Mouse (Mus musculus) C2C12 (cell line): ENCODE data around the gene Timm50.

Experiments
- CEBPB ChIP-seq: IDR thresholded peaks from one replicate; pipeline ENCODE4 v1.6.1; 2011; ENCODE audit warnings: low read depth, mild to moderate bottlenecking, control low read depth, moderate library complexity
- CTCF ChIP-seq: IDR thresholded peaks from one replicate; pipeline ENCODE4 v1.5.1; 2011; ENCODE audit not compliant: control insufficient read depth, insufficient read depth, insufficient read length
- MAX ChIP-seq: IDR thresholded peaks from one replicate; pipeline ENCODE4 v1.6.1; 2011; ENCODE audit warnings: mild to moderate bottlenecking, control low read depth
- MYOD1 ChIP-seq: IDR thresholded peaks from one replicate; pipeline ENCODE4 v1.6.1; 2011; ENCODE audit warnings: low read depth; ENCODE audit not compliant: control insufficient read depth, insufficient read length
- MYOG ChIP-seq: IDR thresholded peaks from one replicate; pipeline ENCODE4 v1.6.1; 2011; ENCODE audit not compliant: control insufficient read depth, insufficient read length; ENCODE audit errors: extremely low read depth
- USF1 ChIP-seq: IDR thresholded peaks from one replicate; pipeline ENCODE4 v1.6.1; 2011; ENCODE audit warnings: low read depth, mild to moderate bottlenecking, control low read depth, moderate library complexity

DNA sequence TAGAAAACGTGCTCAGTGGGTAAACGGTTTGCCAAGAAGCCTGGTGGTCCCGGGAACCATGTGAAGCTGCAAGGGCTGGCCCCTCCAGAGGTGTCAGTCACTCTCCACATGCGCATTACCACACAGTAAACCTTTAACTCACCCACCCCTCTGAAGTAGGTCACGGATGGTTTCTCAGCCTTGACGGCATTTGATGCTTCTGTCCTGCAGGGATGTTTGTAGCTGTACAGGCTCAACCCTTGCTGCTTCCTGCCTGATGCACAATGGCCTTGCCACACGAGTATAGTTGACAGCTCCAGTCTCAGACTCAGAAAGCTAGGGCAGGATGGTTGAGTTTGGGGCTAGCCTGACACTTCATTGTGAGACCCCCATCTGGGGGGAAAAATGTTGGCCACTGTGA lies 31.2 kb downstream of the Timm50 start:
- no peak for TF ChIP-seq CTCF
- TF ChIP-seq USF1 = no peak
- TF ChIP-seq CEBPB = no peak
- no peak for TF ChIP-seq MYOD1
- TF ChIP-seq MYOG = no peak
- TF ChIP-seq MAX = no peak
